Mouse (Mus musculus) thymus, postnatal 14 days (tissue): ENCODE measurements around the gene Purb.
A peak's percentile ranks its signal among the peaks of the same experiment; 100 is the strongest.
"Not testable (repeated sequence)": the region's sequence is repeated elsewhere in the genome, so short reads cannot be mapped to it uniquely, and the experiment has no call there.

Source experiments
- DNase-seq: peaks from one replicate; pipeline ENCODE4 v3.0.0; 2021

Purb gene

DNA sequence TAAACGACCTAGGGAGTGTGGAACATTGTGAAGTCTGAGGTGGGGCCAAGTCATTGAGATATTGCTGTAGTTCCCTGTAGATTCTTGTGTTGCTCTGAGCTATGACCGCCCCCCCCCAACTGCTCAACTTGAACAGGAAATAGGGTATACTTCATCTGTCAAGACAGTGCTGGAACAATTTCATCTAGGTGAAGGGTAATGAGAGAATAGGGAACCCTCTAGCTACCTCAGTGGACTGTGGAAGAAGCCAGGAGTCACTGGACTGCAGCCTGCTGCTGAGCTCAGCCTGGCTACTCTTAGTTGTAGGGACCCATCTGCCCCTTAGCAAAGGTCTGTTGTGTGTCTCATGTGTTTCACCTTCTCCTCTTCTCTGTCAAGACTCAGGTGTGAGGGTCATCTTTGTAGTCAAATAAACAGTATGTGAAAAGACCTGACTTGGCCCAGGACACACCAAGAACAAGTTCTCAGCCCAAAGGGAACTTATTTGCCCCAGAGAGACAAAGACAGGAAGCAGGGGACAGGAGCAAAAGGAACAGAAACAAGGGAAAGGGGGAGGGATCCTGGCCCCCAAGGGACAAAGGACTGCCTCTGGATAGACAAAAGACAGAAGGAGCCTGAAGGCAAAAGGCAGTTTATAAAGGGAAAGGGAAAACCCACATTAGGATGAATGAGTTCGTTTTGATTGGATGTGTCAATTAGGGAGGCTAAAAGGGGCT lies 8.7 kb upstream of the Purb start:
- no peak for DNase-seq

GRCm38 (mm10) chr11:6483103-6483502 lies 7.4 kb upstream of the Purb start:
- no peak for DNase-seq

DNA sequence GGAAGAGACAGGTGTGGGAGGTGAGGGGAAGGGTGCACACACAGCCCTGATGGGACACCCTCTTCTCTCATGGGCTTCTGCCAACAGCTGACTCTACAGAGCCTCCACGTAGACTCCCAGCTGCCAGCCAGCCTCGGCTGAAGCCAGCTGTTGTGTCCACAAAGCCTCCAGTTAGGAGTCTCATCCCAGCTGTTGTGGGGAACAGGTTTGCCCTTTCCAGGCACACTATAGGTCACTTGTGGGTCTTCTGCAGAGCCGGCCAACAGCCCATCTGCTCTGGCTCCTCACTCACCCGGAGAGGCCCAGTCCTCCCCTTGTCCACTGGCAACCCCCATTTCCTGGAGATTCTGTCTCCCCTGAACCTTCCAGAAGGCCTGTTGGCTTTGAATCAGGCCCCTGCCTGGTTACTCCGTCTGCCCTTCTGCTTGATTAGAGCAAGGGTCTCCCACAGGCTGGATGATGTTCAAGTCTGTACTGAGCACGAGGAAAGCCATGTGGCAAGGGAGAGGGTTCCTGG lies 6.0 kb upstream of the Purb start:
- DNase-seq = no peak

DNA sequence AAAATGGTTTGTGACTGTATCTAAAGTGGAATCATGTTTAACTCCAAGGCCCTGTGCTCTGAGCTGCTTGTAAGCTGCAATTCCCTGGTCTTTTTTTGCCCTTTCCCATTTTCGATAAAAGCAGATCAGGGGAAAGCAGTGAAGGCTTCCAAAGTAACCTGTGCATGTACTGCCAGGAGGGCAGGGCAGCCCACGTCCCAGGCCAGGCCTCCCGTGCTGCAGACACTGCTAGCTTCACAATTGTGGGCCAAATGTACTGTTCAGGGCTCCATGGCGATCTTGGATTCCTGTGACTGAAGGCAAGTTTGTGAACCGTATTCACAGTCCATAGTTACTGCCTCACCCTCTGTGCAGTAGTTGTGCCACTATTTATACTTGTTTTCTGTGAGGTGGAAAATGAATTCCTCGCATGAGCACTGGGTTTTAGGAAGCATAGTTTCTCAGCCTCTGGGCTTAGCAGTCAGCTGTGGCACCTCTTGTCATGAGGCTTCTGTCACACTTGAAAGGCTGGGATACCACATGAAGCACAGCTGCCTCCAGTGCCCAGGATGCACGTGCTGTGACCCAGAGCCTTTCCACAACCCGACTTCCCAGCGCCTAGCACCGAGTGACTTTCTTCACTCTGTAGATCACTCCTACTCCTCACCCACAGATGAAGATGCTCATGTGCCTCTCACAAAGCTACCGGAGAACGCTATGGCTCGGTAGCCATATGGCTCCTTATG lies 5.1 kb upstream of the Purb start:
- no peak for DNase-seq

- DNase-seq = no peak
Observed at GRCm38 (mm10) chr11:6480191-6480590, 4.5 kb upstream of the Purb start.

- DNase-seq = no peak
Observed at GRCm38 (mm10) chr11:6479231-6479630, 3.5 kb upstream of the Purb start.

DNA sequence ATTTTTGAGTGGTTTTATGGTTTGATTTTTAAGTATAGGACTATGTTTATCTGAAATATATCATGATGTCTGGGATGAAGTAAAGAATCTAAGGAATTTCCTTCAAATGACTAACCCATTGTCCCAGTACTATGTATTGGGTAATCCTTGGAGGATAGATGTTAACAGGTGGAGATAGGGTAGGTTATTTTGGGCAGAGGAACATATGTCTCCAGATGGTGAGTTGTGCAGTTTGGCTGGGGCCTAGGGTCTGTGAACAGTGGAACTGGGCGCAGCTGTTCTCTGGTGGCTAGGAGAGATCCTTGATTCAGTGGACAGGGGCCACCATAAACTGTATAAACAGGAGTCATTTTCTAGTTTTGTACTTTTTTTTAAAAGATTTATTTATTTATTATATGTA lies 1.6 kb upstream of the Purb start:
- DNase-seq = no peak

- no peak for DNase-seq
Observed at GRCm38 (mm10) chr11:6476876-6477275, 1.2 kb upstream of the Purb start.

DNA sequence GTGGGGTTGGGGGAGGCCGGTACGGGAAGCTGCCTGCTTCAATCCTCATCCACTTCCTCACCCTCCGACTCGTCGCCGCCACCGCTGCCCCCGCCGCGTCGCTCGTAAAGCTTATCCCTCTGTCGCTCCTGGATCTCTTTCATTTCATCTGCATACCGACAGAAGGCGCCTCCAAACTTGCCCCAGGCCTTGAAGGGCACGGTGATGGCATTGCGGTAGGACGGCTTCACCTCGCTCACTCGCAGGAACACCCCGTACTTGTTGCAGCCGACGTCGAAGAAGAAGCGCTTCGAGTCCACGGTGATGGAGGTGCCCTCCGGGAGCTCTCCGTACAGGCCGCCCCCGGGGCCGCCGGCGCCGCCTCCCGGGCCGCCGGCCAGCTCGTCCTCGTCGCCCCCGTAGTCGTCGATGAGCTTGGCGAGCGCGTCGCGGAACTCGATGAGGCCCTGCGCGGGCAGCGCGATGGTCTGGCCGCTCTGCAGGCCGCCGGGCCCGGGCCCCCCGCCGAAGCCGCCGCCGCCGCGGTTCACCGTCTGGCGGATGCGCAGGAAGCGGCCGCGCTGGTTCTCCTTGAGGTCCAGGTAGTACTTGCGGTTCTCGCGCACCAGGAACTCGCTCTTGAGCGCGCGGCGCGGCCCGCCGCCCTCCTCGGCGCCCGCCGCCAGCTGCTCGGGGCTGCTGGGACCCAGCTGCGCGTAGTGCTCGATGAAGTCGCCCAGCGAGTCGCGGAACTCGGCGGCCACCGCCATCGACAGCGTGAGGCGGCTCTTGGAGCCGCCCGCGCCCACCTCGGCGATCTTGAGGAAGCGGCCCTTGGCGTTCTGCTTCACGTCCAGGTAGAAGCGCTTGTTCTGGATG lies 614 bp downstream of the Purb start:
- DNase-seq = peak; percentile 76

DNA sequence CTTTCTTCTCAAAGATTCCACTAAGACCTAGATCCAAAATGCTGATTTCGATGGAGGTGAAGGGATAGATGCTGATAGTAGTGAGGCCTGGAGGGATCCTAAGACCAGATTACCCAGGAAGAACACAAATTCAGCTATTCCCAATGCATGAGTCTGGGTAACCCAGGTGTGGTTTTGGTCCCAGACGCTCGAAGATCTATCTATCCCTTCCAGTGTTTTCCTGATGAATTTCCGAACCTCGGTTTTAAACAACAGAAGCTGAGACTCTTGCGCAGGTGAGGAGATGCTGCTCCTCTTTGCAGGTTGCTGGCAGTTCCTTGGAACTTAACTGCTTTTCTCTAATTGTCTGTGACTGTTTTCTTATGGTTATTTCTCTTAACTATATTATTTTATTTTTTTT lies 1.3 kb downstream of the Purb start:
- no peak for DNase-seq

DNA sequence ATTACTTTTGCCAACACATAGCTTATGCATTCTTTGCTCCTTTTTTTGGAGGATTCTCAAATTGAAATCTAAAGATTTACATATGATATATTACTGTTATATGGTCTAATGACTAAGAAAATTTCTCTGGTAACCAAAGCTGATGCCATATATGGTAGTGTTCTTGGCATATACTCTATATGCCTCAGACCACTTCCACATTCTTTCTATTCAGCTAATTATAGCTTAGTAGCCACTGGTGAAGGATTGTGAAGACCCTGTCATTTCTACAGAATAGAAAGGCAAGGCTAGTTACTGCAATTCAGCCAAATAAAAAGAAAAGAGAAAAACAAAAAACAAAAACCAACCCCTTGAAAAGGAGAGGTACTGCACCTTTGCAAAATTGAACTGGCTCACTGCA lies 3.6 kb downstream of the Purb start:
- DNase-seq = no peak

- no peak for DNase-seq
Observed at GRCm38 (mm10) chr11:6471493-6471892, 4.2 kb downstream of the Purb start.

- DNase-seq = no peak
Observed at GRCm38 (mm10) chr11:6471054-6471453, 4.7 kb downstream of the Purb start.

DNA sequence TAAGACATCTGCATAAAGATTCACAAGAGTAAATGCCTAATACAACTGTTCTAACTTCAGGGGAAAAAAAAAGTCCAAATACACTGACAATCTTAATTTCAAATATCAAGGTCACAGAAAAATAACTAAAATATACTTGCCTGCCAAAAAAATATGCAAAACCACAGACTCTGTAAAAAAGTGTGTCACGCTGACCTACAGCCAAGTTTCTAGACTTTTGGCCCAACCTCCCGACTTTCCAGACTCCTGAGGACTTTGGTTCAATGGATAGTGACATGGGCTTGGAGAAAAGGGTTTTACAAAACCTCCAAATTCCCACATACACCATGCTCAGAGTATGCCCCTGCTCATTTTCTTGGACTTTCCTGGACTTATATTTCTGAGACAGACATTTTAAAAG lies 7.2 kb downstream of the Purb start:
- DNase-seq = no peak

DNA sequence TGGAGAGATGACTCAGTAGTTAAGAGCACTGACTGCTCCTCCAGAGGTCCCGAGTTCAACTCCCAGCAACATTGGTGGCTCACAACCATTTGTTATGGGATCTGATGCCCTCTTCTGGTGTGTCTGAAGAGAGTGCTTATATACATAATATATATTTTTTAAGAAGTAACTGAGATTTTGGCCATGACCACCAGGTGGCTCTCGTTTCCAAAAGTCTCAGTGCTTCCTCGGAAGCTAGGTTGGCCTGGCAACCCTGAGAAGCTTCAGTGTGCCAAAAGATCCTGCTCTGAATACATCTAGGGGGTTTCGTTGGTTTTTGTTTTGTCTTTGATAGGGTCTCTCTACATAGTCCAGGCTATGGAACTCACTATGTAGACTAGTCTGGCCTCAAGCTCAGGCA lies 10.6 kb downstream of the Purb start:
- DNase-seq = peak; percentile 75

- no peak for DNase-seq
Observed at GRCm38 (mm10) chr11:6463159-6463837, 12.4 kb downstream of the Purb start.

DNA sequence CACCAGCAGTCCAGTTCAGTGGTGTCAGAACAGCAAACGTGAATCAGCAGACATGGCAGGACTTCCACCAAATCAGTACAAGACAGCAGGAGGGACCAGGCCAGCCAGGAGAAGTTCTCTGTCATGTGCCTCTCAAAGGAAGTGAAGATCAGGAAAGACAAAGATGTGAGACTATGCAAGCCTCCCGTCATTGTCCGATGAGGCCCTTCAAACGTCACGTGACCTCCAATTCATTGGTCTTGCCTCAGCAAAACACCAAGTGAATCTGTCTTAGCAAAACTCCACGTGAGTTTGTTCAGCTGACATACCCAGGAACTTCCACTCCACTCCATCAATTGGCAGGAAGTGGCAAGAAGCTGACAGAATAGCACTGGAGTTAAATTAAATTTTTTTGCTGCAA lies 19.6 kb downstream of the Purb start:
- no peak for DNase-seq

DNA sequence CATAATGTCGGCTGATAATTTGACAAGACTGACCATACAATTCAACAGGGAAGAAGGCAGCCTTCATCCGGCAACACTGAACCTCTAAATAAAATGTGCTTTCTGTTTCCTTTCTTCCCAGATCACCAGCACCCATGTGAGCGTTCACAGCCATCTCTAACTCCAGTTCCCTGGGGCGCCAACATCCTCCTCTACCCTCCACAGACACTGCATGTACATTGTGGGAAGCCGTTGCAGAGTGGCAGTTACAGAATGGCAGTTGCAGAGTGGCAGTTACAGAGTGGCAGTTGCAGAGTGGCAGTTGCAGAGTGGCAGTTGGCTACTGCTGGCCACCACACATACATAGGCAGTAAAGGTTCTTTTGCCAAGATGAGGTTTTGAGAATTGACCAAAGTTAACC lies 27.6 kb downstream of the Purb start:
- not testable (repeated sequence) for DNase-seq

DNA sequence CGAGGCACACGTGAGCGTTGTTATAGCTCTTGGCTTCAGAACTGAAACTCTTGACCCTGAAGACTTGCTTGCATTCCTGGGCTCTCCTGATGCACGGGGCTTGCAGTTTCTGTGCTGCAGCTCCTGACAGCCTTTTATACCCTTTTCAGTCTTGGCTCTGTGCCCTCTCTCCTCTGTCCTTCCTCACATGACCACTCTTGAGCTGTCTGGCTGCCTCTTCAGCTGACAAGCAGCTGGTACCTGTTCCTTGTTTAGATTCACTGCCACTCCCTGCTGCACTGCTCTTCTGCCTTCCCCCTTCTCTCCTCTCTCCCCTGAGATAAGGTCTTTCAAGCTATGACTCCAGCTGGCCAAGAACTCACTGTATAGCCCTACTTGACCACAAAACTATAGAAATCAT lies 28.2 kb downstream of the Purb start:
- DNase-seq = no peak

- no peak for DNase-seq
Observed at GRCm38 (mm10) chr11:6445951-6446350, 29.8 kb downstream of the Purb start.

DNA sequence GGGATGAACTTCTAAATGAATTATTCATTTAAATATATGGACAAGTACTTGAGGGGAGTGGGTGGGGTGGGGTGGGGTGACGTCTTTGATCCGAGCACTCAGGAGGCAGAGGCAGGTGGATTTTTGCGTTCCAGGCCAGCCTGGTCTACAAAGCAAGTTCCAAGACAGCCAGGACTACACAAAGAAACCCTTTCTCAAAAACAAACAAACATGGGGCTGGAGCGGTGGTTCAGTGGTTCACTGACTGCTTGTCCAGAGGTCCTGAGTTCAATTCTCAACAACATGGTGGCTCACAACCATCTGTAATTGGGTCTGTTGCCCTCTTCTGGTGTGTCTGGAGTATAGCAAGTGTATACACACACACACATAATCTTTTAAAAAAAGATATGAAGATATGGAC lies 30.3 kb downstream of the Purb start:
- no peak for DNase-seq

GRCm38 (mm10) chr11:6444077-6444853 lies 31.5 kb downstream of the Purb start, which contains the start of gene H2afv:
TSS of gene H2afv (minus strand) at chr11:6444443.
- DNase-seq = peak; percentile 99
